Mouse (Mus musculus): Measurements from ENCODE around the gene Banf1.
"Not testable (repeated sequence)": the region's sequence is repeated elsewhere in the genome, so short reads cannot be mapped to it uniquely, and the experiment has no call there.

Banf1 gene

GRCm38 (mm10) chr19:5367053-5367359, at the start of gene Banf1:
TSS of gene Banf1 (minus strand) at chr19:5367168.
- ATAC-seq (ENCODE audit: insufficient number of reproducible peaks, low FRiP score, low TSS enrichment) = no peak

- no peak for ATAC-seq (ENCODE audit: insufficient number of reproducible peaks, low FRiP score, low TSS enrichment)
Measured at GRCm38 (mm10) chr19:5414534-5414957, 47.6 kb upstream of the Banf1 start.

GRCm38 (mm10) chr19:5413840-5414239, 46.9 kb upstream of the Banf1 start:
- ATAC-seq (ENCODE audit: insufficient number of reproducible peaks, low FRiP score, low TSS enrichment) = no peak

DNA sequence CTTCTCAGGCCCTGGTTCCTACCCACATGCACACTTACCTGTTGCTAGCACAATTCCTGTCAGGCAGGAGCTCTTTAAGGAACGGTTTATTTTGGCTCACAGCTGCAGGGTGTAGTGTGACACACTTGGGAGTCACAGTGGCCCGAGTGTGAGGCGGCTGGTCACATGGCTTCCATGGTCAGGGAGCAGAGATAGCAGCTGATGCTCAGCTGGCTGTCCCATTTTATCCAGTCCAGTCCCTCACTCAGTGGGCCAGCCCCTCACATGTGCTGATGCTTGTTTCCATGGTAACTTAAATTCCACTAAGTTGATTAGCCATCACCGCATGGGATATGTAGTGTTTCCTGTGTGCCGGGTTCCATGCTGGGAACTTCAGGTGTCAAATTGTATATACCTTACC, 45.0 kb upstream of the Banf1 start:
- ATAC-seq (ENCODE audit: insufficient number of reproducible peaks, low FRiP score, low TSS enrichment) = no peak

DNA sequence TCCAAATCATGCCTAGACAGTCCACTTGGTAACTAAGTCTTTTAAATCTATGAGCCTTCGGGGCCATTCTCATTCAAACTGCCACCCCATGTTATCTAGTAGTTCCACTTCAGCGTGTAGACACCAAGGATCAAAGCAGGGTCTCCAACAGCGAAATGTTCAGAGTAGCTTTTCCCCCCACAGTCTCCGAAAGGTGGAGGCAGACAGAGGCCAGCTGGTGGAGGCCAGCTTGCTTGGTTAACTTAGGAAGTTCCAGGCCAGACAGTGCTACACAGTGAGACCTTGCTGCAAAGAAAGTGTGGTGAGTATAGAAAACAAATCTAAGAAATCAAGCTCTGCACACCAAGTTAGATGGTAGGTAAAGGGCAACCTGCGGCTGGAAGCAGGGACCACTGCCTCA, 43.7 kb upstream of the Banf1 start:
- ATAC-seq (ENCODE audit: insufficient number of reproducible peaks, low FRiP score, low TSS enrichment) = no peak

DNA sequence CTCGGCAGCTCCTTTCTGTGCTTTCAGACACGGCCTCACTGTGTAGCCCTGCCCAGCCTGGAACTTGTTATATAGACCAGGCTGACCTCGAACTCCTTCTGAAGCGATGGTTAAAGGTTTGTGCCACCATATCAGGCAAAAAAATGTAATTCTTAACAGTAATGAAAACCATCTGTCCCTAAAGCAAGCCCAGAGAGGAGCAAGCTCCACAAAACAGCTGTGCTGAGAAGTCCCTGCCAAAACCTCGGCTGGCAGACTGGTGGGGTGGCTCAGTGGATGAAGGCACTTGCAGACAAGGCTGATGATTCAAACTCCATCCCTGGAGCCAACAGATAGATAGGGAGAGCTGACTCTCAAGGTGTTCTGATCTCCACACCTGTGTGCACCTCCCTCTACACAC, 42.1 kb upstream of the Banf1 start:
- no peak for ATAC-seq (ENCODE audit: insufficient number of reproducible peaks, low FRiP score, low TSS enrichment)

DNA sequence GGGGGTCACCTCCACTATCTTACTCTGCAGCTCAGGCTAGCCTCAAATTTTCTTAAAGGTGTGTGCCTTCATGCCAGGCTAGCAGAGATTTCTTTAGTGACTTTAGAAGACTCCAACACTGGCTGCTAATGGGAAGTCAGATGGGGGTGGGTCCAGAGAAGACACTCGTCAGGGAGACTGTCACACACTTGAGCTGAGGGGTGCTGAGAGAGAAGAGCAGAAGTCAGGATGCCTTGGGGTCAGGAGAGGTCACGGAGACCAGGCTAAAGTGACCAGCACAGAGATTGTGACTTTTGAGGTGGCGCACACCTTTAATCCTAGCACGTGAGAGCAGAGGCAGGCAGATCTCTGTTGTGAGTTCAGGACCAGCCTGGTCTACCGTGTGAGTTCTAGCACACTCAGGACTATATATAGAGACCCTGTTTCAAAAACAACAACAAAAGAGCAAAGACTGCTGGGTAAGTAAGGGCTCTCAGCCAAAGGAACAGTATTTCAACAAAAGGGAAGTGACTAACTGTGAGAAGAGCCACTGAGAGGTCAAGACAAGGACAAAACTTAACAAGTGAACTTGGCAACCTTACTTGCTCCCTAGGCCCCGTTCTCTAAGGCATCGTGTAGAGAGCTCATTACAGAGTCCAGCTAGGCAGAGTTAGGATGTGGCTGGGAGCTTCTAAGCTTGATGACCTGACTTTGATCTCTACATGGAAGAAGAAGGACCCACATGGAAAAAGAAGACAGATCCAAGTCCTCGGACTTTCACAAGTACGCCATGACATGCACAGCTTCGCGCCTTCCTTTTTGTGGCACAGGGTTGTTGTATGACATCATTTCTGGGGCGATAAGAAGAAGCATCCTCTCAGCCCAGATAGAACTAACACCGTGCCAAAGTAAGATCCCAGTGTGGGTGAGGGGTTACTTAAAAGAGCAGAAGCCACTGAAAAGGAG, 41.4 kb upstream of the Banf1 start:
- no peak for ATAC-seq (ENCODE audit: insufficient number of reproducible peaks, low FRiP score, low TSS enrichment)

DNA sequence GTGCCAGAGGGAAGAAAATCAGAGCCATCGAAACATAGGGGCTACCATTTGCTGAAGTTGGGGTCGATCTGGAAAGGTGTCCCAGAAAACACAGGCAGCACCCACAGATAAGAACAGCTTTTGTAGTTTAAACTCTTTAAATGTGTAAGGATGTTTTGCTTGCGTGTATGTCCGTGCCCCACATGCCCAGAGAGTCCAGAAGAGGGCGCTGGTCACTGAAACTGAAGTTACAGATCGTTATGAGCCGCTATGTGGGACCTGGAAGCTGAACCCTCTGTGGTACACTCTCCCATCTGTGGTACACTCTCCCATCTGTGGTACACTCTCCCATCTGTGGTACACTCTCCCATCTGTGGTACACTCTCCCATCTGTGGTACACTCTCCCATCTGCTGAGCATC, 40.2 kb upstream of the Banf1 start:
- ATAC-seq (ENCODE audit: insufficient number of reproducible peaks, low FRiP score, low TSS enrichment) = peak; percentile 87; the same call in 1 of the 2 replicates

GRCm38 (mm10) chr19:5406531-5407126, 39.7 kb upstream of the Banf1 start:
- ATAC-seq (ENCODE audit: insufficient number of reproducible peaks, low FRiP score, low TSS enrichment) = not testable (repeated sequence)

DNA sequence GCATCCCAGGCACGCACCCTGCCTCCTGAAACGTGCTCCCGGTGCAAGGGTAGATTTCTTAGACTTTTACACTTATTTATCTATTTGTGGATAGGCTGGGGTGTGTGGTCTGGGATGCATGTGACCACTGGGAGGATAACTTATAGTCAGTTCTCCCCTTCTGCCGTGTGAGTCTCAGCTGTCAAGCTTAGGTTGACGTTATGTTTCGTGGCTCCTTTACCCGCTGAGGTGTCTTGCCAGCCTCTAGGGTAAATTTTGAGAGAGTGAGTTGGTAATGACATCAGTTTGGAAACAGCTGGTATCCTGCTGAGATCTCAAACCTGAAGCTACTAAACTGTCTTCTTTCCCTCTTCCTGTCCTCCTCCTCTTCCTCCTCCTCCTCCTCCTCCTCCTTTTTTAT, 39.0 kb upstream of the Banf1 start:
- no peak for ATAC-seq (ENCODE audit: insufficient number of reproducible peaks, low FRiP score, low TSS enrichment)

- no peak for ATAC-seq (ENCODE audit: insufficient number of reproducible peaks, low FRiP score, low TSS enrichment)
Measured at GRCm38 (mm10) chr19:5402293-5402692, 35.3 kb upstream of the Banf1 start, which contains the start of gene Tsga10ip. TSS of gene Tsga10ip (minus strand) at chr19:5402526.

DNA sequence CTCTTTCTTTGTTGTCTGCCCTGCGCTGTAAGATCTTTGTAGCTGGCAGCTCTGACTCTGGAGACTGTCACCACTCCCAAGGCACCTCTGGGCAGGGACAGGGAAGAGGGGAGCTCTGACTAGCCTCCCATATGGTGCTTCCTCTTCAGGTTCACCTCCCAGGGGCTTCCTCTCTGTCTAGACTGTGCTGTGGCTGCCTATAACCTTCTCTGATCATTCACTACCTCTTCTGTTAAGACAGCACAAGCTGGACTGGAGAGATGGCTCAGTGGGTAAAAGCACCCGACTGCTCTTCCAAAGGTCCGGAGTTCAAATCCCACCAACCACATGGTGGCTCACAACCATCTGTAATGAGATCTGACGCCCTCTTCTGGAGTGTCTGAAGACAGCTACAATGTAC, 34.1 kb upstream of the Banf1 start:
- not testable (repeated sequence) for ATAC-seq (ENCODE audit: insufficient number of reproducible peaks, low FRiP score, low TSS enrichment)

DNA sequence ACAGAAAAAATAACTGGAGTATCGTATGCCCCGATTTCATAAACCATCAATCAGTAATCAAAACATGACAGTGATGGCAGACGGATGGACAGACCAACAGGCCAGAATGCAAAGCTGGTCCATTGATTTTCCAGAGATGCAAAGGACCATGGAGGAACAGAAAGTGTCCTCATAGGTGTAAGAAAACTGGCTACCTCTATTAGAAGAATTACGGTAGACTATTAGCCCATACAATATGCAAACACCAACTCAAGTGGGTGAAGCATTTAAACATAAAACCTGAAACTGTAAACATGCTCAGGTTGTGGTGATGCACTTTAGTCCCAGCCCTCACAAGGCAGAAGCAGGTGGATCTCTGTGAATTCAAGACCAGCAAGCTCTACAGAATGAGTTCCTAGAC, 28.4 kb upstream of the Banf1 start:
- no peak for ATAC-seq (ENCODE audit: insufficient number of reproducible peaks, low FRiP score, low TSS enrichment)

- no peak for ATAC-seq (ENCODE audit: insufficient number of reproducible peaks, low FRiP score, low TSS enrichment)
Measured at GRCm38 (mm10) chr19:5394168-5394567, 27.2 kb upstream of the Banf1 start.

DNA sequence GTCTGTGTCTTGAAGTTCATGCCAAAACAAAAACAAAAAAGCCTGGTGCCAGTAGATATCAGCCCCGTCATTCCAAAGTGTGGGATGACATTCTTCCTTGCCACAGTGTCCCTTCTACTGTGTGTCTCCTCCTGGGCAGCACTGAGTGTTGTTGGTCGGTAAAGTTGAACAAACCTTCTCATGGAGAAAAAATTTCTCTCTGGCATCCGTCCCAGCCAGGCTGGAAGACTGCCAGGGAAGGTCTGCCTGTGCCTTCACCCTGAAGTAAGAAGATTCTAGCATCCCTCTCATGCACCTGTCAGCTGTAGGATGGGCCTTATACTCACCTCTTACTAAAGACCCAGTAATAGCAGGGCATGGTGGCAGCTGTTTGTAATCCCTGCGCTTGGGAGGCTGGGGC, 25.9 kb upstream of the Banf1 start:
- ATAC-seq (ENCODE audit: insufficient number of reproducible peaks, low FRiP score, low TSS enrichment) = no peak

- no peak for ATAC-seq (ENCODE audit: insufficient number of reproducible peaks, low FRiP score, low TSS enrichment)
Measured at GRCm38 (mm10) chr19:5390416-5390815, 23.4 kb upstream of the Banf1 start.

DNA sequence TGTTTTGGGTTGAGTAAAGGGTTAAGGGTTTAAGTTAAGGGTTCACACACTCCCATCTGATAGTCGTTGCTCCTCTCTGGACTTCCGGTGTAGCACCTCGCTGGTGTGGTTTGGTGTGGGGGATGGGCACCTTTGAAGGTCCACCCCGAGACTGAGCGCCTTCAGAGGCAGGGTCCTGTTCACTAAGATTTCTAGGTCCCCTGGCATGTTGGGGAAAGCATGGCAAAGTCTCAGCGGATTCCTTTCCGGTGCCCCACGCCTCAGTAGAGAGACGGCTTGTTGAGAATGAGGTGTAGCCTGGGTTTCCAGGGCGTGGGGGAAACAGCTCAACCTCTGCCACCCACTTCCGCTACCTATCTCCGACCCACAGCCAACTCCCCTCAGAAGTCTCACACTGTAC, 22.7 kb upstream of the Banf1 start:
- no peak for ATAC-seq (ENCODE audit: insufficient number of reproducible peaks, low FRiP score, low TSS enrichment)

- peak; percentile 94 for ATAC-seq (ENCODE audit: insufficient number of reproducible peaks, low FRiP score, low TSS enrichment)
Measured at GRCm38 (mm10) chr19:5388588-5389242, 21.7 kb upstream of the Banf1 start, which contains the start of gene Sart1. TSS of gene Sart1 (minus strand) at chr19:5388703.

DNA sequence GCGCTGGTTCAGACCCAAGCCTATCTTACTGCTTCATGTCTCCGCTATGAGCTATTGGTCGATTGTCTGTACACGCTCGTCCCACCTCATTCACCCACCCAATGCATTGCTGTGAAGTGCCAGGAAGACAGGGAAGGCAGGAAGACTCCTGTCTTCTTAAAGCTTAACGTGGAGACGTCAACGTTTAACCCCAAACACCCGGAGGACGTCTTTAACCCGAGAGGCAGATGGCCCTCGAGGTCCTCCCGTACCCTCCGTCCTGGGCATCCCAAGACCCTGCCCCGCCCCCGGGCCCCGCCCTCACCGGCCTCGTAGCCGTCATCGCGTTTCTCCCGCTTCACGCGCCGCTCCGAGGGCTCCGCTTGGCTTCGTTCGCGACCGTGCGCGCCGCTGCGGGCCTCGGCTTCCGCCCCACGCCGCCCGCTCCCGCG, 21.1 kb upstream of the Banf1 start:
- no peak for ATAC-seq (ENCODE audit: insufficient number of reproducible peaks, low FRiP score, low TSS enrichment)

DNA sequence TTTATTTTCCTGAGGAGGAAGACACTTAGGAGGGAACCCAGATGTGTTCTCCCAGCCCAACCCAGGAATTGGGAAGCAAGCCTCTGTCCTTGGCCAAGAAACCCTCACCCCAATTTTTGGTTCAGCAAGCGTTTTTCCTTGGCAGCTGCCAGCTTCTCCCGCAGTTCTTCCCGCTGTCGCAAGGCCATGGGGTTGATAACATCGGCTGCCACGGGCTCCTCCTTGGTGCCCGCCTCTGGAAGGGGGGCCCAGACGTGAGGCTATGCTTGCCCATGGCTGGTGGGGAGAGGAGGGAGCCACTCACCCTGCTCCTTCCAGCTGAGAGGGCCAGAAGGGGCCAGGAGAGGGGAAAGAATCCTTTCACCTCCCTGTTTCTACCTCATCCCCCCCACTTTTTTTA, 17.7 kb upstream of the Banf1 start:
- ATAC-seq (ENCODE audit: insufficient number of reproducible peaks, low FRiP score, low TSS enrichment) = no peak

DNA sequence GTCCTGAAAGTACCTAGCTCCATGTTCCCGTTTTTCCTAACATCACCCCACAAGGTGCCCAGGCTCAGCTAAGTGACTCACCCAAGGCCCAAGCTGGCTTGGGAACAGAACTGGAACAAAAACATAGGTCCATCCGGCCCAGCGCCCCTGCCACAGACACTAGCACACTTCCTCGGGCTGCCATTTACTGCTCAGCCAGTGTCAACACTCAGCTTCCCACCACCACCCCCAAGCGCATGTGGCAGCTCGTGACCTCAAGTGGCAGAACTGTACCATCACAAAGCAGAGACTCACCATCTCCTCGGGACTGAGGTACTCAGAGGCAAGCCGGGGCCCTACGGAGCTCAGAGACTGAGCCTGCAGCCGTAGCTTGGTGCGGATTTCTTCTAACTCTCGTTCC, 16.4 kb upstream of the Banf1 start:
- ATAC-seq (ENCODE audit: insufficient number of reproducible peaks, low FRiP score, low TSS enrichment) = no peak

All from cerebellum, adult (tissue).